Mouse (Mus musculus) heart, embryonic 16.5 days (tissue): ENCODE data around the gene Aspscr1. TPM values are rescaled to one million over a fixed set of nuclear protein-coding genes. Genes with fewer than 3 reads are reported as not detected.

ENCODE experiments used
- ATAC-seq: fragments of 200-750 bp; cut with Nextera tagmentation; replicated peaks from 2 replicates; pipeline ENCODE4 v1.8.0; 2017; ENCODE audit warnings: moderate number of reproducible peaks; ENCODE audit not compliant: insufficient read depth, low FRiP score; ENCODE audit errors: extremely low read depth
- H3K27ac ChIP-seq: fragments of 300-500 bp; sonication (generic); 2 replicates; pipeline ENCODE4 v1.5.1; 2014; ENCODE audit warnings: mild to moderate bottlenecking, low read length, control low read depth, moderate library complexity
- H3K27me3 ChIP-seq: fragments of 300-500 bp; sonication (generic); 2 replicates; pipeline ENCODE4 v1.6.1; 2014; ENCODE audit warnings: low read length, mixed read lengths; ENCODE audit not compliant: control insufficient read depth, insufficient read depth
- H3K36me3 ChIP-seq: fragments of 300-500 bp; sonication (generic); 2 replicates; pipeline ENCODE4 v1.6.1; 2014; ENCODE audit not compliant: control insufficient read depth, insufficient read depth
- H3K4me1 ChIP-seq: fragments of 300-500 bp; sonication (generic); 2 replicates; pipeline ENCODE4 v1.6.1; 2014; ENCODE audit warnings: low read length, mixed read lengths; ENCODE audit not compliant: control insufficient read depth, insufficient read depth
- H3K4me2 ChIP-seq: fragments of 300-500 bp; sonication (generic); 2 replicates; pipeline ENCODE4 v1.6.1; 2014; ENCODE audit warnings: low read depth, mild to moderate bottlenecking, control low read depth, low read length
- H3K4me3 ChIP-seq: fragments of 300-500 bp; sonication (generic); 2 replicates; pipeline ENCODE4 v1.5.1; 2014; ENCODE audit warnings: mild to moderate bottlenecking, control low read depth, low read length
- H3K9ac ChIP-seq: fragments of 300-500 bp; sonication (generic); 2 replicates; pipeline ENCODE4 v1.6.1; 2014; ENCODE audit warnings: low read length, control low read depth
- H3K9me3 ChIP-seq: fragments of 300-500 bp; sonication (generic); replicated peaks from 2 replicates; pipeline ENCODE4 v1.6.1; 2016; ENCODE audit warnings: low read length; ENCODE audit not compliant: control insufficient read depth
- WGBS: fragments of 180-500 bp; shearing (Covaris S2); extraction: QIAGEN DNeasy Blood & Tissue Kit; methylation state at CpG from one replicate; pipeline ENCODE4 v1.1.7; 2014; 5-methylcytosine and 5-hydroxymethylcytosine counted together
- polyA plus RNA-seq: library from polyadenylated mRNA; unstranded; fragments of >200 nt; fragmentation: Nextera tagmentation; extraction: Ambion mirVana; gene quantifications from 2 replicates; pipeline ENCODE4 v1.2.1, GENCODE M21; 2015

The Aspscr1 gene
- 105 and 109 TPM in 2 replicates for polyA plus RNA-seq

GRCm38 (mm10) chr11:120672687-120673593 is at the start of gene Aspscr1:
Gene Aspscr1 (plus strand): TSS chr11:120672973.
- H3K27me3 ChIP-seq, result no peaks in the 10 kb centered on the region
- 1% methylated on average over 76 of the region's 83 CpGs for WGBS
- H3K27ac ChIP-seq, result peak within 1 kb of the TSS; percentile 77
- H3K36me3 ChIP-seq, result peaks cover 4% of the 10 kb centered on the region; the same call in 1 of the 2 replicates
- H3K9me3 ChIP-seq, result no peaks in the 10 kb centered on the region
- peak; percentile 98 for ATAC-seq
- H3K4me3 ChIP-seq, result peak within 1 kb of the TSS; percentile 69
- peak within 1 kb of the TSS; percentile 76 for H3K9ac ChIP-seq
- peaks cover 10% of the 10 kb centered on the region for H3K4me1 ChIP-seq
- H3K4me2 ChIP-seq, result peak within 1 kb of the TSS; percentile 97

GRCm38 (mm10) chr11:120623961-120624679 is 48.7 kb upstream of the Aspscr1 start:
- H3K4me1 ChIP-seq, result peaks cover 13% of the 10 kb centered on the region
- peak; percentile 76 for ATAC-seq
- H3K9me3 ChIP-seq, result no peaks in the 10 kb centered on the region

GRCm38 (mm10) chr11:120624680-120625111 is 48.1 kb upstream of the Aspscr1 start:
- Histone ChIP-seq H3K4me2 (peak overlapping the region; percentile 100), H3K4me1 (peaks cover 18% of the 10 kb centered on the region), H3K9ac (peak overlapping the region; percentile 83), H3K27ac (peak overlapping the region; percentile 82), H3K9me3 (no peaks in the 10 kb centered on the region), H3K27me3 (no peaks in the 10 kb centered on the region), H3K36me3 (peaks cover 22% of the 10 kb centered on the region), H3K4me3 (peak overlapping the region; percentile 99)
- peak; percentile 82 for ATAC-seq
- under 1% methylated on average over 51 of the region's 53 CpGs for WGBS

More at GRCm38 (mm10) chr11:120623961-120624679, 48.7 kb upstream of the Aspscr1 start:
- Histone ChIP-seq H3K4me3 (peak overlapping the region; percentile 99), H3K9ac (peak overlapping the region; percentile 83), H3K27me3 (no peaks in the 10 kb centered on the region), H3K4me2 (peak overlapping the region; percentile 100), H3K27ac (peak overlapping the region; percentile 76), H3K36me3 (peaks cover 20% of the 10 kb centered on the region)
- 13% methylated on average over 30 of the region's 30 CpGs for WGBS

GRCm38 (mm10) chr11:120625152-120625775 is 47.5 kb upstream of the Aspscr1 start, which contains the start of gene Sirt7:
Gene Sirt7 (minus strand): TSS chr11:120625240.
- peak within 1 kb of the TSS; percentile 82 for H3K27ac ChIP-seq
- WGBS, result 13% methylated on average over 5 of the region's 5 CpGs
- no peaks in the 10 kb centered on the region for H3K9me3 ChIP-seq
- peaks cover 17% of the 10 kb centered on the region for H3K36me3 ChIP-seq
- peaks cover 23% of the 10 kb centered on the region for H3K4me1 ChIP-seq
- peak within 1 kb of the TSS; percentile 83 for H3K9ac ChIP-seq
- H3K4me2 ChIP-seq, result peak within 1 kb of the TSS; percentile 100
- peak; percentile 5; the same call in 1 of the 2 replicates for ATAC-seq
- no peaks in the 10 kb centered on the region for H3K27me3 ChIP-seq
- H3K4me3 ChIP-seq, result peak within 1 kb of the TSS; percentile 99

- no peak for ATAC-seq
- H3K9ac ChIP-seq, result peak overlapping the region; percentile 26; the same call in 1 of the 2 replicates
These were observed 45.8 kb upstream of the Aspscr1 start for GRCm38 (mm10) chr11:120626785-120627467.

GRCm38 (mm10) chr11:120627468-120628300 is 45.1 kb upstream of the Aspscr1 start:
- WGBS, result 82% methylated on average over 22 of the region's 22 CpGs
- Histone ChIP-seq H3K4me1 (peaks cover 44% of the 10 kb centered on the region), H3K9ac (peak overlapping the region; percentile 26; the same call in 1 of the 2 replicates), H3K27ac (0 out of 2 replicates have a peak overlapping the region, but pooled peaks have one; percentile 34), H3K36me3 (peaks cover 8% of the 10 kb centered on the region), H3K27me3 (no peaks in the 10 kb centered on the region), H3K4me3 (no peak overlapping the region), H3K9me3 (no peaks in the 10 kb centered on the region), H3K4me2 (peak overlapping the region; percentile 15; the same call in 1 of the 2 replicates)
- no peak for ATAC-seq

More at GRCm38 (mm10) chr11:120626785-120627467, 45.8 kb upstream of the Aspscr1 start:
- H3K27ac ChIP-seq, result 0 out of 2 replicates have a peak overlapping the region, but pooled peaks have one; percentile 34
- no peaks in the 10 kb centered on the region for H3K27me3 ChIP-seq
- H3K4me3 ChIP-seq, result no peak overlapping the region
- no peak overlapping the region for H3K4me2 ChIP-seq
- H3K36me3 ChIP-seq, result peaks cover 11% of the 10 kb centered on the region
- H3K4me1 ChIP-seq, result peaks cover 39% of the 10 kb centered on the region
- H3K9me3 ChIP-seq, result no peaks in the 10 kb centered on the region
- 89% methylated on average over 11 of the region's 11 CpGs for WGBS

GRCm38 (mm10) chr11:120628601-120629340 is 44.0 kb upstream of the Aspscr1 start:
- H3K27me3 ChIP-seq, result no peaks in the 10 kb centered on the region
- ATAC-seq, result no peak
- no peak overlapping the region for H3K4me2 ChIP-seq
- no peak overlapping the region for H3K9ac ChIP-seq
- 92% methylated on average over 23 of the region's 23 CpGs for WGBS
- H3K36me3 ChIP-seq, result peaks cover 8% of the 10 kb centered on the region
- no peak overlapping the region for H3K27ac ChIP-seq
- no peaks in the 10 kb centered on the region for H3K9me3 ChIP-seq
- H3K4me1 ChIP-seq, result peaks cover 44% of the 10 kb centered on the region
- no peak overlapping the region; the same call in 1 of the 2 replicates for H3K4me3 ChIP-seq
